Comparison of ENCODE assay signal across 16 mouse cellular contexts in genomic region chr16:93860686-93861085, GRCm38 (mm10). TPM values are rescaled to one million over a fixed set of nuclear protein-coding genes. Genes with fewer than 3 reads are reported as not detected.
DNase-seq lines count a peak whose midpoint lies in the region; ATAC-seq and TF ChIP-seq lines count a peak whose summit lies in the region.
"Had no signal": no experiment of that assay in that cellular context is flagged by ENCODE, and none has a peak within 500 bp of the region (broad histone marks: within the 10 kb centered on the region; RNA-seq: fewer than 3 reads in every experiment).

No protein-coding gene starts in this region.

- H3K9me3 ChIP-seq in liver, embryonic 11.5 days (ENCODE audit: control insufficient read depth, low read length), result no peaks in the 10 kb centered on the region
- H3K9me3 ChIP-seq in midbrain, embryonic 11.5 days (ENCODE audit: control insufficient read depth, low read length), result no peaks in the 10 kb centered on the region
- H3K9me3 ChIP-seq: hindbrain, embryonic 10.5 days; limb, embryonic 12.5 days; liver, embryonic 15.5 days; midbrain, embryonic 12.5 days had no signal

- no peak overlapping the region for H3K9ac ChIP-seq in liver, adult 2 months (ENCODE audit: low read depth, low read length)
- no peak overlapping the region for H3K9ac ChIP-seq in liver, embryonic 11.5 days (ENCODE audit: low read depth, low read length)
- no peak overlapping the region for H3K9ac ChIP-seq in midbrain, embryonic 11.5 days (ENCODE audit: low read length)
- H3K9ac ChIP-seq: limb, embryonic 12.5 days; liver, embryonic 15.5 days; midbrain, embryonic 12.5 days had no signal

- no peak for TF ChIP-seq POLR2A in liver, adult 2 months (IDR thresholded peaks at IDR 0.05; ENCODE audit: extremely low read depth, insufficient read depth, low read length)

- H3K27ac ChIP-seq in liver, adult 2 months (replicated peaks; ENCODE audit: insufficient read depth, low read depth, low read length), result peak overlapping the region; percentile 72
- H3K27ac ChIP-seq in liver, embryonic 11.5 days (ENCODE audit: low read depth, low read length), result no peak overlapping the region
- H3K27ac ChIP-seq in midbrain, embryonic 11.5 days (ENCODE audit: low read depth, low read length), result no peak overlapping the region
- H3K27ac ChIP-seq: hindbrain, embryonic 10.5 days; limb, embryonic 12.5 days; liver, embryonic 15.5 days; midbrain, embryonic 12.5 days had no signal

- H3K27me3 ChIP-seq in liver, adult 2 months (ENCODE audit: control insufficient read depth, insufficient read depth, low read length), result no peaks in the 10 kb centered on the region
- H3K27me3 ChIP-seq in liver, embryonic 11.5 days (replicated peaks; ENCODE audit: control insufficient read depth, insufficient read depth, low read length), result no peaks in the 10 kb centered on the region
- H3K27me3 ChIP-seq in midbrain, embryonic 11.5 days (ENCODE audit: control insufficient read depth, insufficient read depth, low read length), result no peaks in the 10 kb centered on the region
- H3K27me3 ChIP-seq: limb, embryonic 12.5 days; liver, embryonic 15.5 days; midbrain, embryonic 12.5 days had no signal

- TF ChIP-seq CTCF in liver, adult 2 months (IDR thresholded peaks at IDR 0.05; ENCODE audit: low read depth, low read length), result no peak

- peaks cover 13% of the 10 kb centered on the region for H3K4me1 ChIP-seq in liver, adult 2 months (ENCODE audit: control insufficient read depth, insufficient read depth, low read length)
- no peaks in the 10 kb centered on the region for H3K4me1 ChIP-seq in liver, embryonic 11.5 days (replicated peaks; ENCODE audit: control insufficient read depth, insufficient read depth, low read length)
- no peaks in the 10 kb centered on the region for H3K4me1 ChIP-seq in midbrain, embryonic 11.5 days (ENCODE audit: control insufficient read depth, insufficient read depth, low read length)
- H3K4me1 ChIP-seq: hindbrain, embryonic 10.5 days; limb, embryonic 12.5 days; liver, embryonic 15.5 days; midbrain, embryonic 12.5 days had no signal

- H3K36me3 ChIP-seq in liver, adult 2 months (ENCODE audit: control insufficient read depth, insufficient read depth, low read length), result peaks cover 54% of the 10 kb centered on the region
- peaks cover 47% of the 10 kb centered on the region for H3K36me3 ChIP-seq in liver, embryonic 11.5 days (ENCODE audit: control insufficient read depth, insufficient read depth, low read length)
- H3K36me3 ChIP-seq in midbrain, embryonic 11.5 days (ENCODE audit: control insufficient read depth, insufficient read depth, low read length), result peaks cover 25% of the 10 kb centered on the region

- H3K79me2 ChIP-seq in liver, adult 2 months (ENCODE audit: control insufficient read depth, insufficient read depth, low read length), result no peaks in the 10 kb centered on the region

- H3K4me3 ChIP-seq in liver, adult 2 months (ENCODE audit: insufficient read depth, low read depth, low read length), result no peak overlapping the region
- no peak overlapping the region for H3K4me3 ChIP-seq in liver, embryonic 11.5 days (ENCODE audit: low read depth, low read length)
- H3K4me3 ChIP-seq in midbrain, embryonic 11.5 days (ENCODE audit: low read depth, low read length), result no peak overlapping the region
- H3K4me3 ChIP-seq: hindbrain, embryonic 10.5 days; limb, embryonic 12.5 days; liver, embryonic 15.5 days; midbrain, embryonic 12.5 days had no signal

- DNase-seq in liver, adult 2 months (ENCODE audit: extremely low read depth, low read depth, low spot score), result peak; percentile 93
- no peak for DNase-seq in liver, embryonic 11.5 days (ENCODE audit: low spot score)
- DNase-seq in adrenal gland, postnatal 10 days, result peak; percentile 75
- peak; percentile 20 for DNase-seq in kidney, postnatal 10 days
- peak; percentile 69 for DNase-seq in lung, postnatal 25 days (ENCODE audit: low spot score)
- no peak for DNase-seq in midbrain, embryonic 11.5 days (ENCODE audit: low spot score, missing footprints)
- no peak for DNase-seq in spleen, postnatal 14 days (ENCODE audit: low spot score in 2 of 2)
- DNase-seq: cerebellum, adult 9-10 months; gastrocnemius, postnatal 25 days; right cerebral cortex, adult 18-20 months; thymus, postnatal 36 days had no signal

- no peak overlapping the region for H3K4me2 ChIP-seq in liver, embryonic 11.5 days
- H3K4me2 ChIP-seq in midbrain, embryonic 11.5 days, result no peak overlapping the region
- H3K4me2 ChIP-seq: limb, embryonic 12.5 days; liver, embryonic 15.5 days; midbrain, embryonic 12.5 days had no signal

- no peak for ATAC-seq in liver, embryonic 11.5 days (replicated peaks; ENCODE audit: low FRiP score)
- ATAC-seq in midbrain, embryonic 11.5 days (ENCODE audit: low FRiP score), result no peak
- ATAC-seq: forebrain, embryonic 14.5 days had no signal

RNA-seq across cellular contexts. Expression of gene Chaf1b, which starts 23.0 kb away (rescaled TPM):
- total RNA-seq in liver, adult 2 months (2014; rRNA removed), result 1.6 and 3.0 TPM in 2 replicates
- polyA plus RNA-seq in liver, adult 2 months (2012; rRNA removed), result 0.81 and 1.1 TPM in 2 replicates
- polyA plus RNA-seq in liver, embryonic 11.5 days (2014; fragmentation: Nextera tagmentation; extraction: Ambion mirVana), result 86.3 and 96.0 TPM in 2 replicates
- 10 to 100 TPM; 10.1 to 14.5 TPM for total RNA-seq in adrenal gland, postnatal 10 days (2021)
- polyA plus RNA-seq in midbrain, embryonic 11.5 days (2014; fragmentation: Nextera tagmentation; extraction: Ambion mirVana), result 99.8 and 102 TPM in 2 replicates

RNA-seq across cellular contexts. Expression of gene Morc3, which starts 28.8 kb away (rescaled TPM):
- 22.9 and 26.8 TPM in 2 replicates for total RNA-seq in liver, adult 2 months (2014; rRNA removed)
- polyA plus RNA-seq in liver, adult 2 months (2012; rRNA removed), result 2.7 and 3.1 TPM in 2 replicates
- polyA plus RNA-seq in liver, embryonic 11.5 days (2014; fragmentation: Nextera tagmentation; extraction: Ambion mirVana), result 37.0 and 37.6 TPM in 2 replicates
- total RNA-seq in adrenal gland, postnatal 10 days (2021), result 10 to 100 TPM; 30.1 to 45.4 TPM
- polyA plus RNA-seq in midbrain, embryonic 11.5 days (2014; fragmentation: Nextera tagmentation; extraction: Ambion mirVana), result 27.7 and 29.6 TPM in 2 replicates

Comparison
In these comparisons a context has a peak if more than half of its experiments do, and no peak if none do; other contexts are left out.
1. DNase-seq: peak in liver, adult 2 months (single experiment), adrenal gland, postnatal 10 days (single experiment), kidney, postnatal 10 days (single experiment) and lung, postnatal 25 days (single experiment); none in liver, embryonic 11.5 days (single experiment), midbrain, embryonic 11.5 days (single experiment) and spleen, postnatal 14 days (0 of 2).
2. RNA of gene Chaf1b, which starts 23.0 kb away (polyA plus RNA-seq): 99.8 to 102 TPM in midbrain, embryonic 11.5 days and 86.3 to 96.0 TPM in liver, embryonic 11.5 days; 0.81 to 1.1 TPM in liver, adult 2 months; every median in the first group is over 10 times any median in the second.